Mouse (Mus musculus) liver, adult 10 weeks (tissue): ENCODE data around the gene Sfmbt2. TPM values are rescaled to one million over a fixed set of nuclear protein-coding genes. Genes with fewer than 3 reads are reported as not detected.

Source experiments
- polyA plus RNA-seq: library from polyadenylated mRNA; stranded (reverse); fragments of 350-450 nt; fragmentation: Illumina TruSeq; extraction: RNeasy Lipid Tissue Mini Kit (QIAGEN cat#74804); gene quantifications from one replicate; pipeline ENCODE4 v1.2.3, GENCODE M21; 2014; ENCODE audit warnings: low read depth, low replicate concordance

Gene Sfmbt2
- 0.13 TPM for polyA plus RNA-seq

GRCm38 (mm10) chr2:10370176-10370575, at the start of gene Sfmbt2:
Gene Sfmbt2 (plus strand): TSS chr2:10370510.

Other genes starting within 250 kb of the Sfmbt2 start
- gene Itih2, start 239.1 kb upstream of the Sfmbt2 start, polyA plus RNA-seq: 927 TPM
- gene Itih5, start 216.9 kb upstream of the Sfmbt2 start, polyA plus RNA-seq: 9.3 TPM